Mouse (Mus musculus) liver, adult 2 months (tissue): ENCODE measurements around the gene Syne4. TPM values are rescaled to one million over a fixed set of nuclear protein-coding genes. Genes with fewer than 3 reads are reported as not detected.

Experiments
- DNase-seq: peaks from one replicate; pipeline ENCODE4 v3.0.0-alpha.2; 2011; ENCODE audit warnings: low read depth, low spot score; ENCODE audit errors: extremely low read depth
- H3K27ac ChIP-seq: fragments of 200-500 bp; replicated peaks from 2 replicates; pipeline ENCODE4 v1.5.1; 2012; ENCODE audit warnings: low read depth, mild to moderate bottlenecking, control low read depth, inconsistent platforms, low read length; ENCODE audit not compliant: insufficient read depth
- H3K27me3 ChIP-seq: fragments of 200-500 bp; 2 replicates; pipeline ENCODE4 v1.6.1; 2012; ENCODE audit warnings: mild to moderate bottlenecking, moderate library complexity, low read length, inconsistent platforms; ENCODE audit not compliant: control insufficient read depth, insufficient read depth
- H3K36me3 ChIP-seq: fragments of 200-500 bp; 2 replicates; pipeline ENCODE4 v1.6.1; 2012; ENCODE audit warnings: low read length, inconsistent platforms; ENCODE audit not compliant: control insufficient read depth, insufficient read depth
- H3K4me1 ChIP-seq: fragments of 200-500 bp; 2 replicates; pipeline ENCODE4 v1.6.1; 2011; ENCODE audit warnings: low read length; ENCODE audit not compliant: control insufficient read depth, insufficient read depth
- H3K4me3 ChIP-seq: fragments of 200-500 bp; 2 replicates; pipeline ENCODE4 v1.5.1; 2011; ENCODE audit warnings: low read depth, mild to moderate bottlenecking, control low read depth, low read length, moderate library complexity; ENCODE audit not compliant: insufficient read depth
- H3K79me2 ChIP-seq: fragments of 200-500 bp; 2 replicates; pipeline ENCODE4 v1.6.1; 2012; ENCODE audit warnings: inconsistent platforms, mild to moderate bottlenecking, low read length, moderate library complexity; ENCODE audit not compliant: control insufficient read depth, insufficient read depth
- H3K9ac ChIP-seq: fragments of 200-500 bp; 2 replicates; pipeline ENCODE4 v1.6.1; 2012; ENCODE audit warnings: low read depth, mild to moderate bottlenecking, control low read depth, inconsistent platforms, low read length
- CTCF ChIP-seq: fragments of 200-500 bp; IDR thresholded peaks from 2 replicates; pipeline ENCODE4 v1.5.1; 2011; ENCODE audit warnings: low read depth, low read length, control low read depth
- POLR2A ChIP-seq: fragments of 200-500 bp; IDR thresholded peaks from 2 replicates; pipeline ENCODE4 v1.6.1; 2011; ENCODE audit warnings: low read length, control low read depth; ENCODE audit not compliant: insufficient read depth; ENCODE audit errors: extremely low read depth
- WGBS: fragments of 180-500 bp; shearing (Covaris S2); methylation state at CpG from one replicate; pipeline ENCODE4 v1.1.7; 2018; 5-methylcytosine and 5-hydroxymethylcytosine counted together
- polyA plus RNA-seq: library from polyadenylated mRNA; depleted of rRNA; stranded (reverse); fragments of >200 nt; gene quantifications from 2 replicates; pipeline ENCODE4 v1.2.3, GENCODE M21; 2012
- total RNA-seq: library from RNA; depleted of rRNA; stranded (reverse); fragments of >200 nt; gene quantifications from 2 replicates; pipeline ENCODE4 v1.2.3, GENCODE M21; 2014

The Syne4 gene
- total and polyA plus RNA-seq, 2 experiments = 3.5 to 4.9 TPM

DNA sequence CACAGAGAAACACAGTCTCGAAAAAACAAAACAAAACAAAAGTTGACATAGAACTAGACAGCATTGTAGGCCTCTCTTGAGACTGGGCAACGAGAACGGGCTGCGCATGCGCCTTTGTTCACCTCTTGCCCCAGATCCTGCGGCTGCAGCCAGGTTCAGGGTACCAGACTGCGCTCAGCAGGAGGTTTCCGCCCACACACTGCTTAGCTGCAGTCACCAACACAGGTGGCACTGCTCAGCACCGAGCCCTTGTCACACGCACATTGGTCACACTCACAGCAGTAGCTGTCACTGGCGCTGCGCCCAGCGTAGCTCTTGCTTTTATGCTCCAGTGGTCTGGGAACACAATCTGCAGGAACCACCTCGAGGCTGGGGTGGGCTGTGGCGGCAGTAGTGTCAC, 12.5 kb downstream of the Syne4 start:
- H3K27ac ChIP-seq = no peak overlapping the region
- H3K27me3 ChIP-seq = no peaks in the 10 kb centered on the region
- 66% methylated on average over 15 of the region's 15 CpGs for WGBS
- no peaks in the 10 kb centered on the region for H3K79me2 ChIP-seq
- DNase-seq = no peak
- H3K36me3 ChIP-seq = no peaks in the 10 kb centered on the region
- H3K9ac ChIP-seq = no peak overlapping the region
- TF ChIP-seq POLR2A = no peak
- TF ChIP-seq CTCF = no peak
- H3K4me3 ChIP-seq = no peak overlapping the region
- peaks cover 4% of the 10 kb centered on the region; the same call in 1 of the 2 replicates for H3K4me1 ChIP-seq

DNA sequence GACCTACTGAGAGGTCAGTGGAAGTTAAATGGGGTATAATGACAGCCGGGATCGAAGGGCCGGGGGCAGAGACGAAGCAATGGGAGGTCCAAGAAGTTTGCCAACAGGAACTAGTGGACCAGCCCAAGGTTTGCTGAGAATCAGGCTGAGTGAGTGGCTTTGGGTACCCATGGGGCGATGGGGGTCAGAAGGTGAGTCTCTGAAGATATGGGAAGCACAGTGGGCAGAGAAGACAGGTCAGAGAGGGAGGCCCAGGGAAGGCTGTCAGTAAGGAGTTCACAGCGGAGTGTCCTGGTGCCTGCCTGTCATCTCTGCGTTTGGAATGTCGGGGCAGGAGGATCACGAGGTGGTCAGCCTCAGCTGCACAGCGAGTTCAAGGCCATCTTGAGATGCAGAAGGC, 13.8 kb downstream of the Syne4 start:
- H3K4me3 ChIP-seq = no peak overlapping the region
- no peaks in the 10 kb centered on the region for H3K36me3 ChIP-seq
- no peaks in the 10 kb centered on the region for H3K4me1 ChIP-seq
- H3K27me3 ChIP-seq = no peaks in the 10 kb centered on the region
- 68% methylated on average over 10 of the region's 10 CpGs for WGBS
- no peak overlapping the region for H3K27ac ChIP-seq
- TF ChIP-seq POLR2A (no peak), CTCF (no peak)
- H3K9ac ChIP-seq = no peak overlapping the region
- DNase-seq = no peak
- no peaks in the 10 kb centered on the region for H3K79me2 ChIP-seq

DNA sequence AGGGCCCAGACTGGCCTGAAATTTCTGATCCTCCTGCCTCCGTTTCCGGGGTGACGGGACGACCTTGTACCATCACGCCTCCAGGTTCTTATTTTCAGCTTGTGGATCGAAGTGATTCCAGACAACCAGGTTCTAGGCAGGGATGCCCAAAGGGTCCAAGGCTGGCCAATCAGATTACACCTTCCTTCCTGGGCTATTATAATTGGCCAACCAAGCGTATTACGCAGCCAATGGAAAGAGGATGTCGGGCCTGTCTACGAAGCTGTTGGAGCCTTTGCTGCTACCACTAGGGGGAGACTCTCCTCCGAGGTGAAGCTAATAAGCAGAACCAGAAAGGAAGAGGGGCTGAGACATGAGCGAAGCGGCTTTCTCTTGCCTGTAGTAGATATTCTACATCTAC, 17.3 kb downstream of the Syne4 start:
- H3K79me2 ChIP-seq = no peaks in the 10 kb centered on the region
- peak; percentile 66 for DNase-seq
- WGBS = 22% methylated on average over 13 of the region's 13 CpGs
- no peaks in the 10 kb centered on the region for H3K36me3 ChIP-seq
- no peaks in the 10 kb centered on the region for H3K27me3 ChIP-seq
- H3K4me3 ChIP-seq = no peak overlapping the region
- no peak overlapping the region for H3K27ac ChIP-seq
- H3K9ac ChIP-seq = no peak overlapping the region
- no peaks in the 10 kb centered on the region for H3K4me1 ChIP-seq
- TF ChIP-seq CTCF = peak; percentile 79
- no peak for TF ChIP-seq POLR2A

DNA sequence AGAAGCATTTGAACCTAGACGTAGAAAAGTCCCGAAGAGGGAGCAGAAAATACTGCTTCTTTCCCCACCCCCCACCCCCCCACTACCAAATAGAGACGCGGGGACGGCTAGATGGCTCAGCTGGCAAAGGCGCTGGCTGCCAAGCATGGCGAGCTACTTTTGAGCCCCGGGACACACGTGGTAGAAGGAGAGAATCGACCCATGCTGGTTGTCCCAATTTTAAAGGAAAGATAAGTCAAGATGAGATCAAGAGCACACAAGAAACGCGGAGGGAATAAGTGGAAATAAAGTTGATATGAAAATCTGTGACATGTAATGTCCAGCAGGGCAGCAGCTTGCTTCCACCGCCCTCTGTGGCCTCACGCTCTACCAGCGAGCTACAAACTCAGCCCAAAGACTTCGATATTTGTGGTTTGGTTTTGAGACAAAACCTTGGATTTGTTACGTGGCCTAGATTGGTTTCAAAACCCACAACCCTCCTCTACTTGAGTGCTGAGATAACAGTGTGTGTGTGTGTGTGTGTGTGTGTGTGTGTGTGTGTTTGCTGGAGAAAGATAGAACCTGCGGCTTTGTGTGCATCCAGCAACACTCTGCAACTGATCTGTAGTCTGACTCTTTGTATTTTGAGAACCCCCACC, 18.1 kb downstream of the Syne4 start:
- no peak for TF ChIP-seq CTCF
- TF ChIP-seq POLR2A = no peak
- H3K27ac ChIP-seq = no peak overlapping the region
- 67% methylated on average over 18 of the region's 18 CpGs for WGBS
- H3K4me3 ChIP-seq = no peak overlapping the region
- H3K4me1 ChIP-seq = no peaks in the 10 kb centered on the region
- no peak overlapping the region for H3K9ac ChIP-seq
- H3K36me3 ChIP-seq = no peaks in the 10 kb centered on the region
- H3K79me2 ChIP-seq = no peaks in the 10 kb centered on the region
- H3K27me3 ChIP-seq = no peaks in the 10 kb centered on the region
- no peak for DNase-seq

DNA sequence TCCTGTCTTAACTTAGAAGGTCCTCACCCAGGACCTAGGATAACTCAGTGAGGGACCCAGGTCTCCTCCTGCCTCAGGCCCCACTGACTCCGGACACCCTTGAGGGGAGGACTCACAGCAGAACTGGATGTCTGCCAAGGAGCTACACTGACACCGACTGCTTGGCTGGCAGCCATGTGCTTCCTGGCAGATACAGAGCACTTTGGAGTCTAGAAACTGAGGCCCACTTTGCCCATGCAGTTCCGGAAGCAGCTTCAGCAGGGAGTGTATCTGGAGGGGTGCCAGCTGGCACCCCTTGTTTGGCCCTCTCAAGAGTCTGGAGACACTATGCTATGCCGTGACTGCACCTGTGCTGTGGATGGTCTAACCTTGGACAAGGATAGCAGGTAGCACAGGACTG, 18.8 kb downstream of the Syne4 start:
- H3K9ac ChIP-seq = no peak overlapping the region
- no peaks in the 10 kb centered on the region for H3K4me1 ChIP-seq
- no peaks in the 10 kb centered on the region for H3K36me3 ChIP-seq
- H3K4me3 ChIP-seq = no peak overlapping the region
- no peaks in the 10 kb centered on the region for H3K27me3 ChIP-seq
- peak; percentile 33 for DNase-seq
- no peak for TF ChIP-seq CTCF
- no peak for TF ChIP-seq POLR2A
- no peak overlapping the region for H3K27ac ChIP-seq
- no peaks in the 10 kb centered on the region for H3K79me2 ChIP-seq
- 11% methylated on average over 4 of the region's 4 CpGs for WGBS

DNA sequence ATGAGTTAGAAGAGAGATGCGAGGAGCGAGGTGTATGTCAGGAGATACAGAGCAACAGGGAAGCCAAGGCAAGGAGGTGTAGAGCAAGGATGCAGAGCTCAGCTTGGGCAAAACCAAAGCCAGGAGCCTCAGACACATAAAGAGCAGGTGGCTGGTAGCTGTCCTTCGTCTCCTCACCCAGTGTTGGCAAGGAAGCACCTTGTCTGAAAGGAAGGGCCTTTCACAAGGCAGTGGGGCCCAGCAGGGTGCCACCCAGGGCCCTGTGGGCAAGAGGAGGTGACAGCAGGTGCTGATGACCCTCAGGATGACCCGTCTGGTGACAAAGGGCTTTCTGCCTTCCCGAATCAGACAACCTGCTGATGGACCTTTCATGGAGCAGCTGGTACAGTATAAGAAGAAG, 20.0 kb downstream of the Syne4 start:
- Histone ChIP-seq H3K36me3 (no peaks in the 10 kb centered on the region), H3K4me1 (no peaks in the 10 kb centered on the region), H3K9ac (no peak overlapping the region), H3K27ac (no peak overlapping the region), H3K27me3 (no peaks in the 10 kb centered on the region), H3K79me2 (no peaks in the 10 kb centered on the region), H3K4me3 (no peak overlapping the region)
- WGBS = 75% methylated on average over 5 of the region's 5 CpGs
- DNase-seq = no peak
- TF ChIP-seq CTCF (no peak), POLR2A (no peak)
